Mouse (Mus musculus): ENCODE results near the gene Agt. TPM values are rescaled to one million over a fixed set of nuclear protein-coding genes. Genes with fewer than 3 reads are reported as not detected.

Agt gene
- polyA plus RNA-seq (2014; fragmentation: Illumina TruSeq; extraction: RNeasy Lipid Tissue Mini Kit (QIAGEN cat#74804); ENCODE audit: low read depth, low replicate concordance), result 5.2 TPM

DNA sequence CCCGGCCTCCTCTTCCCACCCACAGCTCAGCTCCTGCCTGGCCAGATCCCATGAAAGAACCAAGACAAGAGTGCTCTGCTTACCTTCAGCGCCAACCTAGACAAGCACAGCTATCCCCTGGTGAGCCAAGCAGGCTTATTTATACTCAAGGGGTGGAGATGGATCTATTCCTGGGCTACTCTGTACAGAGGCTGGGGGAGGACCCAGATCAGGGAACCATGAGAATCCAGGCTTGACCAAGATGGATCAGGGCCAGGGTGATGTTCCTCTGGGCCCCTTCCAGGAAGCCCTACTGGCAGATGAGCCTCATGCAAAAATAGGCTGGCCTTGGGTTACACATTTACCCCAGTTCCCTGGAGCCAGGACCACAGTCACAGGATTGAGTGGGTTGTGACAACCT lies at the start of gene Agt:
Gene Agt (minus strand): TSS at position 114 of the 400 bp plus-strand sequence.

GRCm38 (mm10) chr8:124575811-124576210 lies 6.3 kb upstream of the Agt start, which contains the start of gene Capn9:
Capn9 (plus strand) TSS chr8:124576111.

GRCm38 (mm10) chr8:124520249-124521080 lies 49.0 kb downstream of the Agt start, which contains the start of gene Cog2:
Cog2 (plus strand) TSS chr8:124520767.

Other genes starting within 250 kb of the Agt start
- 0.50 TPM for gene Pgbd5, start 130.0 kb downstream of the Agt start, polyA plus RNA-seq (2014; fragmentation: Illumina TruSeq; extraction: RNeasy Lipid Tissue Mini Kit (QIAGEN cat#74804); ENCODE audit: low read depth, low replicate concordance)
- 17.8 TPM for gene Cog2, start 48.9 kb downstream of the Agt start, polyA plus RNA-seq (2014; fragmentation: Illumina TruSeq; extraction: RNeasy Lipid Tissue Mini Kit (QIAGEN cat#74804); ENCODE audit: low read depth, low replicate concordance)
- gene Capn9, start 6.4 kb upstream of the Agt start, polyA plus RNA-seq (2014; fragmentation: Illumina TruSeq; extraction: RNeasy Lipid Tissue Mini Kit (QIAGEN cat#74804); ENCODE audit: low read depth, low replicate concordance), result not detected
- gene 2310022B05Rik, start 93.7 kb upstream of the Agt start, polyA plus RNA-seq (2014; fragmentation: Illumina TruSeq; extraction: RNeasy Lipid Tissue Mini Kit (QIAGEN cat#74804); ENCODE audit: low read depth, low replicate concordance), result 46.7 TPM
- 16.0 TPM for gene Ttc13, start 152.3 kb upstream of the Agt start, polyA plus RNA-seq (2014; fragmentation: Illumina TruSeq; extraction: RNeasy Lipid Tissue Mini Kit (QIAGEN cat#74804); ENCODE audit: low read depth, low replicate concordance)
- gene Arv1, start 152.4 kb upstream of the Agt start, polyA plus RNA-seq (2014; fragmentation: Illumina TruSeq; extraction: RNeasy Lipid Tissue Mini Kit (QIAGEN cat#74804); ENCODE audit: low read depth, low replicate concordance), result 8.5 TPM
- gene Fam89a, start 182.1 kb upstream of the Agt start, polyA plus RNA-seq (2014; fragmentation: Illumina TruSeq; extraction: RNeasy Lipid Tissue Mini Kit (QIAGEN cat#74804); ENCODE audit: low read depth, low replicate concordance), result 1.9 TPM
- gene Trim67, start 223.4 kb upstream of the Agt start, polyA plus RNA-seq (2014; fragmentation: Illumina TruSeq; extraction: RNeasy Lipid Tissue Mini Kit (QIAGEN cat#74804); ENCODE audit: low read depth, low replicate concordance), result 1.1 TPM

All from heart, adult 10 weeks (tissue).